Mouse (Mus musculus): ENCODE measurements around the gene Rbfox1. TPM values are rescaled to one million over a fixed set of nuclear protein-coding genes. Genes with fewer than 3 reads are reported as not detected.
A peak's percentile ranks its signal among the peaks of the same experiment; 100 is the strongest.

Gene Rbfox1
- total RNA-seq, 2 experiments from 2014 or later: 0.96 to 1.5 TPM

- no peak for DNase-seq (ENCODE audit: low spot score in 2 of 2)
Measured at GRCm38 (mm10) chr16:6095604-6096372, 210.6 kb downstream of the Rbfox1 start.

- no peak for DNase-seq (ENCODE audit: low spot score in 2 of 2)
Measured at GRCm38 (mm10) chr16:6097244-6098040, 212.3 kb downstream of the Rbfox1 start.

GRCm38 (mm10) chr16:6098116-6098515 is 213.0 kb downstream of the Rbfox1 start:
- no peak for DNase-seq (ENCODE audit: low spot score in 2 of 2)

GRCm38 (mm10) chr16:6099598-6099997 is 214.4 kb downstream of the Rbfox1 start:
- no peak for DNase-seq (ENCODE audit: low spot score in 2 of 2)

- DNase-seq (ENCODE audit: low spot score in 2 of 2): no peak
Measured at GRCm38 (mm10) chr16:6100421-6100877, 215.3 kb downstream of the Rbfox1 start.

GRCm38 (mm10) chr16:6103713-6104112 is 218.6 kb downstream of the Rbfox1 start:
- no peak for DNase-seq (ENCODE audit: low spot score in 2 of 2)

GRCm38 (mm10) chr16:6110121-6110520 is 225.0 kb downstream of the Rbfox1 start:
- no peak for DNase-seq (ENCODE audit: low spot score in 2 of 2)

- DNase-seq (ENCODE audit: low spot score in 2 of 2): no peak
Measured at GRCm38 (mm10) chr16:6113836-6114475, 228.8 kb downstream of the Rbfox1 start.

GRCm38 (mm10) chr16:6119472-6119871 is 234.3 kb downstream of the Rbfox1 start:
- DNase-seq (ENCODE audit: low spot score in 2 of 2): no peak

- DNase-seq (ENCODE audit: low spot score in 2 of 2): no peak
Measured at GRCm38 (mm10) chr16:6121232-6121631, 236.1 kb downstream of the Rbfox1 start.

- no peak for DNase-seq (ENCODE audit: low spot score in 2 of 2)
Measured at GRCm38 (mm10) chr16:6122859-6123258, 237.7 kb downstream of the Rbfox1 start.

GRCm38 (mm10) chr16:6128314-6128713 is 243.2 kb downstream of the Rbfox1 start:
- no peak for DNase-seq (ENCODE audit: low spot score in 2 of 2)

- no peak for DNase-seq (ENCODE audit: low spot score in 2 of 2)
Measured at GRCm38 (mm10) chr16:6135016-6135415, 249.9 kb downstream of the Rbfox1 start.

GRCm38 (mm10) chr16:6139432-6139831 is 254.3 kb downstream of the Rbfox1 start:
- DNase-seq (ENCODE audit: low spot score in 2 of 2): no peak

GRCm38 (mm10) chr16:6147957-6148356 is 262.8 kb downstream of the Rbfox1 start:
- no peak for DNase-seq (ENCODE audit: low spot score in 2 of 2)

- peak in 1 of 2 experiments; percentile 9 for DNase-seq (ENCODE audit: low spot score in 2 of 2)
Measured at GRCm38 (mm10) chr16:6149345-6149744, 264.2 kb downstream of the Rbfox1 start.

GRCm38 (mm10) chr16:6155556-6155955 is 270.4 kb downstream of the Rbfox1 start:
- DNase-seq (ENCODE audit: low spot score in 2 of 2): no peak

GRCm38 (mm10) chr16:6164476-6164875 is 279.3 kb downstream of the Rbfox1 start:
- no peak for DNase-seq (ENCODE audit: low spot score in 2 of 2)

GRCm38 (mm10) chr16:6169346-6169745 is 284.2 kb downstream of the Rbfox1 start:
- DNase-seq (ENCODE audit: low spot score in 2 of 2): no peak

- DNase-seq (ENCODE audit: low spot score in 2 of 2): no peak
Measured at GRCm38 (mm10) chr16:6180819-6181218, 295.7 kb downstream of the Rbfox1 start.

- no peak for DNase-seq (ENCODE audit: low spot score in 2 of 2)
Measured at GRCm38 (mm10) chr16:6182329-6182728, 297.2 kb downstream of the Rbfox1 start.

- DNase-seq (ENCODE audit: low spot score in 2 of 2): no peak
Measured at GRCm38 (mm10) chr16:6192358-6192757, 307.2 kb downstream of the Rbfox1 start.
